Mouse (Mus musculus) frontal cortex, postnatal 36 days (tissue): Measurements from ENCODE around the gene Fzd1.

Source experiments
- DNase-seq, 2 experiments: peaks; one replicate each; pipeline ENCODE4 v3.0.0; 2022; ENCODE audit warnings: low spot score in 2 of 2

Gene Fzd1

DNA sequence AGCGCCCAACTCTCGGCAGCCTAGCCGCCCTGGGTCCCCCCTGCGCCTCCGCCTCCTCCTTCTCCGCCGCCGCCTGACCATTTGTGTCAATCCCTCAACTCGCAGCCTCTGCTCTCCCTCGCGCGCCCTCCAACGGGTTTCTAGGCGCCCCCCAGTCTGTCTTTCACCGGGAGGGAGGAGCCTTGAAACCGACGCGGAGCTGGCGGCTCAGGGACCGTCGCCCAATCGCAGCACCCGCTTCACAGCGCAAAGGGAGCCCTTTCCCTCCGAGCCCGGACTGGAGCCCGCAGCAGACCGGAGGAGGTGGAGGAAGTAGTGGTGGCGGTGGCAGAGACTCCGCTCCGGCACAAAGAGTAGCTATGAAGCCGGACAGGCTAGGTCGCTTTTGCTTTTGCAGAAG lies at the start of gene Fzd1:
Gene Fzd1, minus strand, starts transcription at position 134 of the 400 bp plus-strand sequence.
- DNase-seq = peak; percentile 88 to 90

DNA sequence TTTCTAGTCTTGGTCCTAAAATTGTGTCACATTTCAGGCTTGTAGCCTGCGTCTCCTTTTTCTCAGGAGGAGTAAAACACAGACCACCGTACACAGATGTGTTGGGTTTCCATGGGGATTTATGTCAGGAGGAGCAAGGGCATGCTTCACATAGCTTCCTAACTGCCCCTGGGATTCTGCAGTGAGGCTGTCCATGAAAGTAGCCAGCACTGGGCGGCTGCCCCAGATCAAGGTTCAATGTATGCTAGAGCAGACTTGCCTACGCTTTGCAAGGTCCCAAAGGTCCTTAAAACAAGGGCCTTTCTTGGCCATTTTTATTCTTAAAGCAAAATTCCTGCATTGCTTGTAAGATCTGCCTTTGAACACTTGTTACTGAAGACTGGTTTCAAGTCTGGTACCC lies 47.4 kb upstream of the Fzd1 start:
- no peak for DNase-seq

DNA sequence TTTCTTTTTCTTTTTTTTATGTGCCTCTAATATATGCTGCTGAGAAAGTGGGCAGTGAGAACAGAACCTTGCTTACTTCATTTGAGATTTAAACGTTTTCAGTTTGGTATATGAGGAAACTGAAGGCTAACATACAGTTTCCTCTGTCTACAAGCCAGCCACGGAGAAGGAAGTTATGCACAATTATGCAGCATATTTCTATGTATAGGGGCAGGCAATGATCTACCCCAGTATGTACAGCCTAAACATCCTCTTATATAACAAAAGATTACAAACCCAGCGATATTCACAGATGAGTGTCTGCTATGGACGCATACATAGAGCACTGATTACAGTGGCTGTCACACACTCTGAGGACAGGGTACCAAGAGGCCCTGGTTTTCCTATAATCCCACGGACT lies 45.9 kb upstream of the Fzd1 start:
- DNase-seq = no peak

DNA sequence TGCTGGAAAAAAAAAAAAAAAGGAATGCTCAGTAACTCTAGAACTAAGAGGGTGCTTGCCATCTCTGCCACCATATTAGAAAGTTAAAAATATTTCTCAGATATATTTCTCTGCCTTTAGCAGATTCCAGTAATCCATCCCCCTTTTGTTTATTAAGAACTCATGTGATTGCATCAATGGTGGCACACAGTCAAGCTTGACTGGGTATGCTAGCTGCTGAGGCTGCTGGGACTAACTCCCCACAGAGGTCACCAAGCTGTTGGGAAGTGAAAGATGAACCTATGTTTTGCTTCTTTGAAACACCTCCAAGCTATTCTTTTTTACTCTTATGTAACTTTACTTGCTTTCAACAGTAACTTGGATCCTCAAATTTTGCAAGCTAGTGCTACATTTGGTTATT lies 44.1 kb upstream of the Fzd1 start:
- DNase-seq = no peak

DNA sequence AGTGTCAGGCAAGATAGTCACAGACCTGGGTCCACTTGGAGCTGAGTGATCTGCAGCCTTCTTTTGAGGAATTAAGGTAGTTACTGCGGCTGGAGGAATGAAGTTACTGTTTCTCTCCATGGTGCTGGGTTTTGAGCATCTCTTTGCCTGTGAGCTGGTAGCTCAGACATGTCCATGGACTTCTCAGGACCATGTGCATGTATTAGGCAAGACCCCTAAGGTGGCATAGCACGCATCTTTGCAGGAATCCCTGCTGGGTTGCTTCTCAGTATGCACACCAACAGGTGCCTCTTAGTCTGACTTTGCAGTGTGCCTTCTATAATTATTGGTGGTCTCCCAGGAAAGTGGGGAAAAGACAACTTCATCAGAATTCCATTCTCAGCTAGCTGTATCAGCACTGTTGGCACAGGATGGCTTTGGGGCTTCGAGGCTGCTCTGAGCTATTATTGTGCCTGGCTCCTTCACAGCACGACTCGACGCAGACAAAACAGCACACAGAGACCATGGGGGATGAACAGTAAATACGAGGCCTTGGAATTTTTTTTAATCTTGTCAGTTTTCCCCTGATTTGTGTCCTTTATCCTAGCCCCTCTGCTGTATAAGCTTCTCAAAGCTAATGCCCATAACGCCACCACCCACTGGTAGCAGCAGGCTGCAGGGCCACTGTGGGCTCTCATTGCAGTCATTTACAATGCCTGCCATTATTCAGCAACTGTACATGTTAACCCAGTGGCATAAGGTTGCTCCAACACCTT lies 43.4 kb upstream of the Fzd1 start:
- no peak for DNase-seq

DNA sequence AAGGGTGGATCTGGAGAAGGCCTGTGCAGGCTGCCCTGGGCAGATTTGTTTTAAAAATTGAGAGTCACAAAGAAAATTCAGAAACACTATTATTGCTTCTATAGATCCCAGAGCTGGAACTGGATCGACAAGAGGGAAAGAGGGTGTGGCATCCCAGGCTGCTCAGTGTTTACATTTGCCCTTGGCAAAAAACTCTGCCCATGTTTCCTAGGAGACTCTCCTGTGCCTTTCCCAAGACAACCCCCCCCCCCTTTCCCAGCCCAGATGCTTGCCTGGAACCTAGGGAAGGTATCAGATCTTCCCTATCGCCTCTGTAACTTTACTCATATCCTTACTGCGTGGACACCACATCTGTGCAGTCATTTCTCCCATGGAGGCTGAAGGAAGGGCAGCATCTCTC lies 33.4 kb upstream of the Fzd1 start:
- DNase-seq = no peak

DNA sequence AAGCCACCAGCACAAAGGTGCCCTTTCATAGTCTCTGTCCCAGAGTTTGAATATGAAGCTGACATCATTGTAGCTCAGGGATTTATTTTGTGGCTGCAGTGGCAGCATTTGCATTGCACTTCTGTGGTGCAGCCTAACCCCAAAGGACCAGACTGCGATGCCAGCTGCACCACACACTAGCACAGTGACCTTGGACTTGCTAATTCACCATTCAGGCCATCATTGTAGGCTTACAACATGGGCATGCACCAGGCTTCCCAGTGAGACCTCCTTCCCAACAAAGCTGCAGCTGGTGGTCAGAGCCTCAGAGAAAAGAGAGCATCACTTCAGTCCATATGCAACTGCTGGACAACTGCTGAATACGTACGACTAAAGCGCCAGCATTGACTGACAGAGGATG lies 32.4 kb upstream of the Fzd1 start:
- DNase-seq = no peak

DNA sequence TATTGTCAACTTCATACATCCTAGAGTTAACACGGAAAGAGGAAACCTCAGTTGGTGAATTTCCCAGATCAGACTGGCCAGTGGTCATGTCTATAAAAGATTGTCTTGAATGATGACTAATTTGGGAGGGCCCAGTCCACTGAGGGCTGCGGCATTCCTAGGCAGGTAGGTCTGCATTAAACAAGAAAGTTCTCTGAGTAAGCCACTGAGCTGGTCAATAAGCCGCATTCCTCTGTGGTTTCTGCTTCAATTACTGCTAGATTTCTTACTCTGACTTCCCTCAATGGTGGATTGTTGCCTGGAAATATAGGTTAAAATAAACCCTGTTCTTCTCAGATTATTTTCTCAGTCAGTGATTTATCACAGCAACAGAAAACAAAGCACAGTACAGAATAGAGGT lies 30.6 kb upstream of the Fzd1 start:
- DNase-seq = no peak

DNA sequence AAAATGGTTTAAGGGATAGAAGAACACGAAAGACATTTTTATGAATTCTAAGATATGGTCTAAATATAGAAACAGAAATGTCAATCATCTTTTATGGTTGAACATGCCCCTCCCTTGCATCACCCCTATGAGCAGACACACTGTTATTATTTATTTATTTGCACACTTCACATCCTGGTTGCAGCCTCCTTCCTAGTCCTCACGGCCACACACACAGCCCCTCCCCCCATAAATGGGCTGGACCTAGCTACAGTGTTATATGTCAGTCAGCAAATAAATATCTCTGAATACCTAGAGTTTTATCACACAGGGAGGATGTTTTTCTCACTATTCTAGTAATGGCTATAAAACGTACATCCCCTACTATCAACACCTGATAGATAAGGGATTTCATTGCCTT lies 29.0 kb upstream of the Fzd1 start:
- no peak for DNase-seq

DNA sequence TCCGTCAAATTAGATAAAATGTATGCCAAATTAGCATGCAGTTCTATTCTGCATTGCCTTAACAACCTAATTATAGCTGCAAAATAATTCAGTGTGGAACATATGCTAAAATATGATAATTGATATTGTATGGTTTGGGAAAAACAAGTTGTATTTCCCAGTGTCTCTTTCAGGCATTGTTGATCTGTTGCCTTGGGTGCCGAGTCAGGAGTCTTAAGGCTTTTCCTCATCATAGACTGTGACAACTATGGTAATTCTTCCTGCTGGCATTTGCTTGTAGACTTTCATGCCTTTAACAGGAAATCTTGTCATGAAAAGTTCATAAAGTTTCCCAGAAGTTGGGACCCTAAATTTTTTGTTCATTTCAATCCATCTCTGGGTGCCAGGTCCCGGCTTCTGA lies 20.4 kb upstream of the Fzd1 start:
- no peak for DNase-seq

DNA sequence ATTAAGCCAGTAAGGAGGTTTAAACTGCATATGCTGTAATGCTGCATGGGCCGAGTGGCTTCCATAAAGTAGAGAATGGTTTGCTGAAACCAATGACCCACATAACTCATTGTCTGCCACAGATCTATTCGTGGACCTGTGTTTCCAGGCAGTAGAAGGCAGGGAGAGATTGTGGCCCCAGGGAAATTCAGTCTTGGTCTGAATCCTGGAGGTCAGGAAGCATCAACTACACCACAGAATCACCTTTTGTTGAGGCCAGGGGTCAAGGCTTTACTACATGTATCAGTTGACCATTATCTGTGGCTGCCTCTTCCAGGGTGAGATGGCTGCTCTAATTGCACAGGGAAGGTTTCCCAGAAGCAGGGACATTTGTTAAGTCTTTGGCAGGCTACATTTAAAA lies 18.7 kb upstream of the Fzd1 start:
- DNase-seq = no peak

DNA sequence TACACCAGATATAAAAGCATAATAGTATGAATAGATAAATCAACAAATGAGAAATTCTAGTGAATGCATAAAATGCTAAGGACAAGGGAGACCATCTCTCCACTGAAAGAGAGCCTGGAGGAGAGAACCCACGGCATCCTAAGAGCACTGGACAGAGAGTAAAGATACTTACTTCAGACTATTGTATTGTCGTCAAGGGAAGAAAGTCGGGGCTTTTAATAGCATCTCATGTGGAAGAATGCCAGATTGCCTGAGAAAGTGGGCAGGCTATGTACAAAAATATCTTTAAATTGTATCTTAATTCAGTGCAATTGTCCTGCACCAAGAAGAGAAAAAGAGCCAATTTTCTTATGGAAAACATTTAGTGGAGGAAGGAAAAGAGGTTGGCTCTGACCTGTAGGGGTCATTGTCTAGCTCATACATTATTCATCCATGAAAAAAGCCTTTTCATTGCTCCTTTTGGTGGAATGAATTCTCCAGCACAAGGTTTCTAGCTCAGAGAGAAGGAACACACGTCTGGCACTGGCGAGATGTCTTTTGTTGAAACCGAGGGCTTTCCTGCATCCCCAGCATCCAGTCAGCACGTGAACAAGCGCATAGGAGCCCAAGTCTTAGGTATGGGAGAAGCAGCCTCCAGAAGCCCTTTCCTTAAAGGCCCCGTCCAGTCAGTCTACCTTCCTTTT lies 15.4 kb upstream of the Fzd1 start:
- peak in 1 of 2 experiments; percentile 22 for DNase-seq

DNA sequence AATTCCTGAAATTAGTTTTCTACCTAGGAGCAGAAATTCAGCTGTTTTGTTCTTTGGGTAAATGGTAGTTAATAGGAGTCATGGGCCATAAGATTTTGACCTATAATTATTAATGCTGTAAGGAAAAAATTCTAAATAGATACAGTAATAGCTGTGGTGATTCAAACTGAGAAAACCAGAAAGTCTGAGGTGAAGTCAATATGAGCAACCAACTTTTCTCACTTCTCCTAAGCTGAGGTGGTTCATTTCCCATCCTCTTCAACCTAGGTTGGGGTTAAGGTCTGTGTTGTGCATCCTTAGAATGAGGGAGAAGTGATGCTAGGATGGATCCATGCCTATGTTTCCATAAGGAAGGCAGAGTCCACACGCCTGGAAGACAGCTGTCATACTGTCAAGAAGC lies 12.8 kb upstream of the Fzd1 start:
- no peak for DNase-seq

DNA sequence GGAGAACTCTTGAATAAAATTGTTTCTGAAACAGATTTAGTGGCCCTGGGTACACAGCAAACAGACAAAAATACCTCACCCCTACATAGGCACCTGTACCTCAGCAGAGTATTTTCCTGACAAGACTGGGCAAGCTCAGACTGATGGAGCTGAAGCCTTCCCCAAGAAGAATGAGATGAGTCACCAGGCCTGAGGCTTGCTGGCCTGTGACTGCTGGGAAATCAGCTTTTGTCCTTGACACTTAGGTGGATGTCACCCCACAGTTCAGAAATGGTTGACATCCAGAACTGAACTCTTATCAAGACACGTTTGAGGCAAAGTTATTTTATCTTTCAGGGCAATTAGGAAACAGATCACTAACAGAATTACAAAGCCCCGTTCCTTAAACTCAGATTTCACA lies 10.1 kb upstream of the Fzd1 start:
- no peak for DNase-seq

DNA sequence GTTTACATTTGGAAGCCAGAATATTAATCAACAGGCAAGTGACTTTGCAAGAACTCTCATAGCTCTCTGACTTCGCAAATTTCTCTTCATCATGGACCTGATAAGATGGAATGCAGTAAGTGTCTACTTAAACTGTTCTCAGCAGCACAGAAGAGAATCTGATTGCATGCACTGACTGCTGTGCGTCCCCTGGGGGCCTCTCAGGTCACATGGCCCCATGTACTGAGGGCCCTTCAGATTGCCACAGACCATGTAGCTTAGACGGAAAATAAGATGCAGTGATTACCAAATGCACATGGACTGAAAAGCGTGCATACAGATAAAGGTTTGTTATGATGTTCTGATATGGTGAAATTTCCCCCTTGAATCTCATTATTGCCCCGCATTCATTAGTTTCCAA lies 8.9 kb upstream of the Fzd1 start:
- no peak for DNase-seq

DNA sequence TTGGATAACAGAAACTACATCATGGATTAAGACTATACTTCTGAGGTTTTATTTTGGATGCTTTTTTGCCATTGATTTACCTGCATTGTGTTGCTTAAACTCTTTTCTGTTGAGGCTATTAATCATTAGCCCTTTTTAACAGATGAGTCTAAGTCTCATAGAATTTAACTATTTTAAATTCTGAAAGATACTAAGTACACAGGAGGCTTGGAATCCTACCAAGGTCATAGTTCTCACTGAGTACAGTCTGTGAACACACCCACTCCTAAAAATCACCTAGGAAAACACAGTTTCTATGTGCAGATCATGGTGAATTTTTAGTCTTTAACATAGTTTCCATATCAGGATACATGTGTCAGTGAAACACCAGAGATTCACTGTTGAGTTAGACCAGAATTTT lies 4.1 kb upstream of the Fzd1 start:
- no peak for DNase-seq

DNA sequence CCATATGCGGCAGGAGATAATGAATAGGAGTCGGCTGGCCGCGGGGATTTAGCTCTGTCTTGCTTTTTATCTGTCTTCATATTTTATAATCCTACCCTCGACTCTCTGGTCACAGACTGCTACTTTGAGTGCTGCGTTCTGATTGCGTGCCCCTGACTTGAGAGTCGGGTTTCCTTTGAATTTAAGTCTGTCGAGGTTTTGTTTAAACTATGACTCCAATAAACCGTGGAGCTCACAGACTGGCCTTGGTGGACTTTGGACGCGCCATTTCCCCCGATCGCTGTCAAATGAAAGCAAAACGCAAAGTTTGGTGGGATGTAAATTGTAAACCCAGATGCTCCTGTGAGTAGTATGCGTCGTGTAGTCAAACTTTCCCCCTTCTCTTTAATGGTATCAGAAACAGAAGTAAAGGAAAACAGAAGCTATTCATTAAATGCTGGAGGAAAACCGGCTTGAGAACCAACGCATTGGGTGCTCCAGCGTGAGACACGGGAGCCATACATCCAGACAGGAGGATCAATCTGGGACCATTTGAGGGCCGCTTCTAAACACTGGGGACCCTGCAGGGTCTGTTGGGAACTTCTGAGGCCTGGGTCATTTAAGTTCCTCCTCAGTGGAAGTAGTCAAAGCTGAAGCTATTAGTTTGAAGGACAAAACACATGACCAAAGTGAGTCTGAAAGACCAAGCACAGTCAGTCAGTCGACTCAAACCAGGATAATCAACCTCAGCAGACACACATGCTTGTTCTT lies 671 bp upstream of the Fzd1 start:
- no peak for DNase-seq

DNA sequence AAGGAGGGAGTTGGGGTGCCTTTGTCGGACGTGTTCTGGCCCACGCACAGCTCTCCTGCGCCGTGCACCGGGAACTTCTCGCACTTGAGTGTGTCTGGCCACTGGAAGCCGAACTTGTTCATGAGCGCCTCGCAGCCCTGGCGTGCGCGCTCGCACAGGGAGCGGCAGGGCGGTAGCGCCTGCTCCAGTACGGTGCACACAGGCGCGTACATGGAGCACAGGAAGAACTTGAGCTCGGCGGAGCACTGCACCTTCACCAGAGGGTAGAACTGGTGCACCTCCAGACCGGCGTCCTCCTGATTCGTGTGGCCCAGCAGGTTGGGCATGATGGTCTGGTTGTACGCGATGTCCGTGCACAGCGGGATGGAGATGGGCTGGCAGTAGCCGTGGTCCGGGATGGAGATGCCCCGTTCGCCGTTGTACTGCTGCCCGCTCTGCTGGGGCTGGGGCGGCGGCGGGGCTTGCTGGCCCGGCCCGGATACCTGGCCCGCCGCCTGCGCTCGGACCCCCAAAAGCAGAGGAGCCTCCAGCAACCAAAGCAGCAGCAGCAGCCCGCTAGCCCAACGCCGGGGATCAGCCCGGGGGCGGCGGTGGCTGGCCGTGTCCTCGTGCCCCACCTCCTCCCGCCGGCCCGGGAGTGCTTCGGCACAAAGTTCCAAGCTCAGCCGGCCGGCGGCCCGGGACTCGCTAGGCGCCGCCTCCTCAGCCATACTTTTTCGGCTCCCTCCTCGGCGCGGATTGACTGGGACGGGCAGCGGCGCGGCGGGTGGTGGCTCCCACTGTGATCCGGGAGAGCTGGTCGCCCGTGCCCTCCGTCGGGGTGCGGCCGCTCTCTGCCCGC lies 744 bp downstream of the Fzd1 start:
- peak; percentile 56 to 67 for DNase-seq

DNA sequence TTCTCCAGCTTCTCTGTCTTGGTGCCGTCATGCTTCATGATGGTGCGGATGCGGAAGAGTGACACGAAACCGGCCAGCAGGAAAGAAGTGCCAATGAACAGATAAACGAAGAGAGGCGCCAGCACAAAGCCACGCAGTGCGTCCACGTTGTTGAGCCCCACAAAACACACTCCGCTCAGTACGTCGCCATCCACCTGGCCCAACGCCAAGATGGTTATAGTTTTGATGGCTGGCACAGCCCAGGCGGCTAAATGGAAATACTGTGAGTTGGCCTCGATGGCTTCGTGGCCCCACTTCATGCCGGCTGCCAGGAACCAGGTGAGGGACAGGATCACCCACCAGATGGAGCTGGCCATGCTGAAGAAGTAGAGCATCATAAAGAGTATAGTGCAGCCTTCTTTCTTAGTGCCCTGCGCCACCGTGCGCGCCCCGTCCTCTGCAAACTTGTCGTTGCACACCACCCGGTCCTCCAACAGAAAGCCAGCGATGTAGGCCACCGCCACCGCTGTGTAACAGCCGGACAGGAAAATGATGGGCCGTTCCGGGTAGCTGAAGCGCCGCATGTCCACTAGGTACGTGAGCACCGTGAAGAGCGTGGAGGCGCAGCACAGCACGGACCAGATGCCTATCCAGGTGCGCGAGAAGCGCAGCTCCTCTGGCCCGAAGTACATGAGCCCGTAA lies 1.7 kb downstream of the Fzd1 start:
- peak; percentile 10 to 15 for DNase-seq

DNA sequence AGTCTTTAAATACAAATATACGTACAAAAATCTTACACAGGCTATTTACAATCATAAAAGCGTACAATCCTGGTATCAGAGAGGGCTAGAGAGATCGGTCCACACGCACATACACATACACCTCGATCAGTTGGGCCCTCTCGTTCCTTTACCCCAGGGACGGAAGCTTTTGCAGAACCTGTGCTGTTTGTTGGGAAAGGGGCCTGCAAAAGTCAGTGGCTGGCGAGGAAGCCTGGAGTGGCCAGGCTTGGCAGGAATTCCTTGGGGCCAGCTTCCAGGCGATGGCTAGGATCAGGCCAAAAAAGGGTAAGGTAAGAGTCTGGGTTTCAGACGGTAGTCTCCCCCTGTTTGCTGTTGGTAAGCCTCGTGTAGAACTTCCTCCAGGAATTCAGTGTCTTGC lies 2.5 kb downstream of the Fzd1 start:
- no peak for DNase-seq

DNA sequence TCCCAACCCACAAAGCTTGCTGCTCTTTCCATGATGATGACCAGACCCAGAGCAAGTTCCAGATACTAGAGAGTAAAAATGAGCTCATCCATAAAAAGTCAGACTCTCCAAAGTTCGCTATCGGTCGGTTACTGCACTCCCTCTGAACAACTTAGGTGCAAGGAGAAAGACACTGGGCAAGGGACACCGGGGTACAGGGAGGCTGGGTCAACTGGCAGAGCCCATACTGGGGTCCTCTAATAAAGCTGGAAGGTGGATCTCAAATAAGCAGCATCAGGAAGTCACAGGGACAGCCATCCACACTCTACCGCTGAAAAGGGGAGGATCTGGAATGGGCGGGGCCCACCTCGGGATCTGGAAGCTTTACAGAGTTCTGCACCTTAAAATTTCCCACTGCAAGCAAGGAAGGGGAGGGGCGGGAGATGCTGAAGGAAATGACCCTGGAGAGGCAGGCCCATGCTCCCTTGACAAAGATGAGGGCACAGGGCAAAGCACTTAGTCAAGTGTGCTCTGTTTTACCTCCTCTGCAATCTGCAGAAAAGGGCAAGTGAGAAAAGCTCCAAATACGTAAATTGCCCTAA lies 3.0 kb downstream of the Fzd1 start:
- no peak for DNase-seq
